Mouse (Mus musculus): ENCODE measurements around the gene 2610507B11Rik. TPM values are rescaled to one million over a fixed set of nuclear protein-coding genes. Genes with fewer than 3 reads are reported as not detected.
"Not testable (repeated sequence)": the region's sequence is repeated elsewhere in the genome, so short reads cannot be mapped to it uniquely, and the experiment has no call there.

Gene 2610507B11Rik
- polyA plus RNA-seq, 2 experiments, result 61.7 to 72.6 TPM

DNA sequence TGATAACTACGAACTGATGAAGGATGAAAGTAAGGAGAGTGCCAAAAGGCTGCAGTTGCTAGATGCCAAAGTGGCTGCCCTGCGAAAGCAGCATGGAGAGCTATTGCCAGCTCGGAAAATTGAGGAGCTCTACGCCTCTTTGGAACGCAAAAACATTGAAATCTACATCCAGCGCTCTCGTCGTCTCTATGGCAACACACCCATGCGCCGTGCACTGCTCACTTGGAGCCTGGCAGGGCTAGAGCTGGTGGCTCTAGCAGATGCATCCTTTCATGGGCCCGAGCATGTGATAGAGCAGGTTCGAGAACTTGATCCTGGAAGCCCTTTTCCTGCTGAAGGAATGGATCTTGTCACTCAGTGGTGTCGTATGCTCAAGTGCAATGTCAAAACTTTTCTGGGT is 10.4 kb downstream of the 2610507B11Rik start:
- no peak for TF ChIP-seq POLR2A (IDR thresholded peaks at IDR 0.05; ENCODE audit: borderline replicate concordance, extremely low read depth, insufficient read depth, insufficient read length)
- Histone ChIP-seq H3K9ac (ENCODE audit: low read depth, low read length, severe bottlenecking) (no peak overlapping the region), H3K27me3 (ENCODE audit: control insufficient read depth, insufficient read depth, low read length) (no peaks in the 10 kb centered on the region), H3K4me3 (replicated peaks; ENCODE audit: low read length) (no peak overlapping the region), H3K4me2 (replicated peaks; ENCODE audit: low read depth, low read length, severe bottlenecking) (no peak overlapping the region), H3K36me3 (ENCODE audit: control insufficient read depth, insufficient read depth, low read length) (peaks cover 95% of the 10 kb centered on the region), H3K27ac (replicated peaks; ENCODE audit: low read depth, low read length) (no peak overlapping the region), H3K9me3 (ENCODE audit: control insufficient read depth, low read length) (no peaks in the 10 kb centered on the region), H3K4me1 (ENCODE audit: control insufficient read depth, insufficient read depth, low read length) (no peaks in the 10 kb centered on the region)
- WGBS, result 91% methylated on average over 13 of the region's 13 CpGs
- no peak for DNase-seq (ENCODE audit: low spot score)
- ATAC-seq (ENCODE audit: low FRiP score, low read depth), result no peak

- 100% methylated on average over 1 of the region's 1 CpGs for WGBS
- H3K9ac ChIP-seq (ENCODE audit: low read depth, low read length, severe bottlenecking), result no peak overlapping the region
- H3K4me3 ChIP-seq (replicated peaks; ENCODE audit: low read length), result no peak overlapping the region
- H3K4me2 ChIP-seq (replicated peaks; ENCODE audit: low read depth, low read length, severe bottlenecking), result no peak overlapping the region
- H3K9me3 ChIP-seq (ENCODE audit: control insufficient read depth, low read length), result no peaks in the 10 kb centered on the region
- peaks cover 98% of the 10 kb centered on the region for H3K36me3 ChIP-seq (ENCODE audit: control insufficient read depth, insufficient read depth, low read length)
- TF ChIP-seq POLR2A (IDR thresholded peaks at IDR 0.05; ENCODE audit: borderline replicate concordance, extremely low read depth, insufficient read depth, insufficient read length), result no peak
- ATAC-seq (ENCODE audit: low FRiP score, low read depth) (no peak), DNase-seq (ENCODE audit: low spot score) (no peak)
- no peaks in the 10 kb centered on the region for H3K4me1 ChIP-seq (ENCODE audit: control insufficient read depth, insufficient read depth, low read length)
- H3K27me3 ChIP-seq (ENCODE audit: control insufficient read depth, insufficient read depth, low read length), result no peaks in the 10 kb centered on the region
- H3K27ac ChIP-seq (replicated peaks; ENCODE audit: low read depth, low read length), result no peak overlapping the region
Measured at GRCm38 (mm10) chr11:78275596-78275995, 14.0 kb downstream of the 2610507B11Rik start.

DNA sequence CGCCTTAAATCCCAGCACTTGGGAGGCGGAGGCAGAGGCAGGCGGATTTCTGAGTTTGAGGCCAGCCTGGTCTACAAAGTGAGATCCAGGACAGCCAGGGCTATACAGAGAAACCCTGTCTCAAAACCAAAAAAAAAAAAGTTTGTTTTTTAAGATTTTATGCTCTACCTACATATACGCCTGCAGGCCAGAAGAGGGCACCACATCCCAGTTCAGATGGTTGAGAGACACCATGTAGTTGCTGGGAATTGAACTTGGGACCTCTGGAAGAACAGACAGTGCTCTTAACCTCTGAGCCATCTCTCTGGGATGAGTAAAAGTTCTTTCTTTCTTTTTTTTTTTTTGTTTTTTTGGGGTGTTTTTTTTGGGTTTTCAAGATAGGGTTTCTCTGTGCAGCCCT is 14.6 kb downstream of the 2610507B11Rik start:
- not testable (repeated sequence) for H3K4me2 ChIP-seq (replicated peaks; ENCODE audit: low read depth, low read length, severe bottlenecking); H3K27me3 ChIP-seq (ENCODE audit: control insufficient read depth, insufficient read depth, low read length); H3K9me3 ChIP-seq (ENCODE audit: control insufficient read depth, low read length); H3K27ac ChIP-seq (replicated peaks; ENCODE audit: low read depth, low read length); H3K4me1 ChIP-seq (ENCODE audit: control insufficient read depth, insufficient read depth, low read length); H3K9ac ChIP-seq (ENCODE audit: low read depth, low read length, severe bottlenecking); H3K4me3 ChIP-seq (replicated peaks; ENCODE audit: low read length); ATAC-seq (ENCODE audit: low FRiP score, low read depth); DNase-seq (ENCODE audit: low spot score)
- 94% methylated on average over 4 of the region's 4 CpGs for WGBS
- peaks cover 100% of the 10 kb centered on the region for H3K36me3 ChIP-seq (ENCODE audit: control insufficient read depth, insufficient read depth, low read length)

- DNase-seq (ENCODE audit: low spot score) (no peak), ATAC-seq (ENCODE audit: low FRiP score, low read depth) (no peak)
- H3K4me2 ChIP-seq (replicated peaks; ENCODE audit: low read depth, low read length, severe bottlenecking), result no peak overlapping the region
- no peaks in the 10 kb centered on the region for H3K9me3 ChIP-seq (ENCODE audit: control insufficient read depth, low read length)
- 84% methylated on average over 7 of the region's 7 CpGs for WGBS
- H3K36me3 ChIP-seq (ENCODE audit: control insufficient read depth, insufficient read depth, low read length), result peaks cover 99% of the 10 kb centered on the region
- H3K27ac ChIP-seq (replicated peaks; ENCODE audit: low read depth, low read length), result no peak overlapping the region
- TF ChIP-seq POLR2A (IDR thresholded peaks at IDR 0.05; ENCODE audit: borderline replicate concordance, extremely low read depth, insufficient read depth, insufficient read length), result no peak
- no peak overlapping the region for H3K4me3 ChIP-seq (replicated peaks; ENCODE audit: low read length)
- no peaks in the 10 kb centered on the region for H3K4me1 ChIP-seq (ENCODE audit: control insufficient read depth, insufficient read depth, low read length)
- H3K9ac ChIP-seq (ENCODE audit: low read depth, low read length, severe bottlenecking), result no peak overlapping the region
- no peaks in the 10 kb centered on the region for H3K27me3 ChIP-seq (ENCODE audit: control insufficient read depth, insufficient read depth, low read length)
Measured at GRCm38 (mm10) chr11:78278853-78279252, 17.3 kb downstream of the 2610507B11Rik start.

GRCm38 (mm10) chr11:78279586-78279985 is 18.0 kb downstream of the 2610507B11Rik start:
- Histone ChIP-seq H3K4me1 (ENCODE audit: control insufficient read depth, insufficient read depth, low read length) (no peaks in the 10 kb centered on the region), H3K27ac (replicated peaks; ENCODE audit: low read depth, low read length) (no peak overlapping the region), H3K36me3 (ENCODE audit: control insufficient read depth, insufficient read depth, low read length) (peaks cover 99% of the 10 kb centered on the region), H3K9me3 (ENCODE audit: control insufficient read depth, low read length) (no peaks in the 10 kb centered on the region), H3K9ac (ENCODE audit: low read depth, low read length, severe bottlenecking) (no peak overlapping the region), H3K4me3 (replicated peaks; ENCODE audit: low read length) (no peak overlapping the region), H3K4me2 (replicated peaks; ENCODE audit: low read depth, low read length, severe bottlenecking) (no peak overlapping the region), H3K27me3 (ENCODE audit: control insufficient read depth, insufficient read depth, low read length) (no peaks in the 10 kb centered on the region)
- WGBS, result 78% methylated on average over 4 of the region's 4 CpGs
- no peak for TF ChIP-seq POLR2A (IDR thresholded peaks at IDR 0.05; ENCODE audit: borderline replicate concordance, extremely low read depth, insufficient read depth, insufficient read length)
- ATAC-seq (ENCODE audit: low FRiP score, low read depth) (no peak), DNase-seq (ENCODE audit: low spot score) (no peak)

GRCm38 (mm10) chr11:78289146-78289763 is 27.7 kb downstream of the 2610507B11Rik start:
- Histone ChIP-seq H3K27me3 (ENCODE audit: control insufficient read depth, insufficient read depth, low read length) (no peaks in the 10 kb centered on the region), H3K9ac (ENCODE audit: low read depth, low read length, severe bottlenecking) (no peak overlapping the region), H3K9me3 (ENCODE audit: control insufficient read depth, low read length) (no peaks in the 10 kb centered on the region), H3K4me3 (replicated peaks; ENCODE audit: low read length) (no peak overlapping the region), H3K4me2 (replicated peaks; ENCODE audit: low read depth, low read length, severe bottlenecking) (no peak overlapping the region), H3K27ac (replicated peaks; ENCODE audit: low read depth, low read length) (no peak overlapping the region), H3K4me1 (ENCODE audit: control insufficient read depth, insufficient read depth, low read length) (no peaks in the 10 kb centered on the region), H3K36me3 (ENCODE audit: control insufficient read depth, insufficient read depth, low read length) (peaks cover 76% of the 10 kb centered on the region)
- no peak for TF ChIP-seq POLR2A (IDR thresholded peaks at IDR 0.05; ENCODE audit: borderline replicate concordance, extremely low read depth, insufficient read depth, insufficient read length)
- ATAC-seq (ENCODE audit: low FRiP score, low read depth) (no peak), DNase-seq (ENCODE audit: low spot score) (no peak)
- WGBS, result 87% methylated on average over 7 of the region's 7 CpGs

All from limb, embryonic 14.5 days (tissue).